Mouse (Mus musculus) urinary bladder, postnatal 36 days (tissue): ENCODE measurements around the gene Aldh1a3.

Experiments
- DNase-seq, 2 experiments: peaks; one replicate each; pipeline ENCODE4 v3.0.0; 2022; ENCODE audit warnings: low spot score in 2 of 2, mixed read lengths in 1 of 2

Gene Aldh1a3

DNA sequence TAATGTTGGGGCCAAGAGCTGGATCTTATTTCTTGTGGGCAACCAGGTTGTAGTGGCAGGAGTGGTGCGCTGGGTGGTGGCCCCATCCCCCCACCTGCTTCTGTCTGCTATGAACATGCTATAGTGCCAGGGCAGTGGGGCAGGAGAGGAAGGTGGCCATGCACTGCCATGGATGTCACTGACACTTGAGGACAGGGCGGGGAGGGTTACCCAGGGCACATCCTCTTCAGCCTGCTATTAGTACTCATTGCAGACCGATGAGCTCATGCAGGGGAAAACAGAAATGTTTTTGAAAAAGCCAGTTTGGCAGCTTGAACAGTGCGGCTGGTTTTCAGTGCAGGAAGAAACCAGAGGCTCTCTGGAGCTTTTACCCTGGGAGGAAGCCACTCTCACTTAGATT is 10.5 kb downstream of the Aldh1a3 start:
- DNase-seq, result no peak

GRCm38 (mm10) chr7:66413093-66413492 is 14.2 kb downstream of the Aldh1a3 start:
- no peak for DNase-seq

DNA sequence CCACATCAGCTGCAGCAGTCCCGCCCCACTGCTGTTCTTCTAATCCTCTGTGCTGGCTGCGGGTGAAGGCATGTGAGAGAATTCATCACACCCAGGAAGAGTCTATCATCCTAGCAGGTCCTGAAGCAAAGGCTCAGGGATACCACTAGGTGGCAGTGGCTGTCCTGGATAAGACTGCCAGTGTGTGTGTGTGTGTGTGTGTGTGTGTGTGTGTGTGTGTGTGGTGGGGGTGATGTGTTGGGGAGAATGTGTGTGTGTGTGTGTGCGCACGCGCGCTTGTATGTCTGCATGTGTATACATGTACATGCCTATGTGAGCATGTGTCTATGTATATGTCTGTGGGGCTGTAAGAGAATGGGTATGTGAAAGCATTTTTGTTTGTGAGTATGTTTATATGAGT is 17.9 kb downstream of the Aldh1a3 start:
- peak in 1 of 2 experiments; percentile 17 for DNase-seq

GRCm38 (mm10) chr7:66406971-66407370 is 20.3 kb downstream of the Aldh1a3 start:
- DNase-seq, result no peak

- DNase-seq, result no peak
These were observed 21.2 kb downstream of the Aldh1a3 start for GRCm38 (mm10) chr7:66405951-66406721.

GRCm38 (mm10) chr7:66405541-66405940 is 21.8 kb downstream of the Aldh1a3 start:
- DNase-seq, result no peak

GRCm38 (mm10) chr7:66404802-66405201 is 22.5 kb downstream of the Aldh1a3 start:
- DNase-seq, result no peak

DNA sequence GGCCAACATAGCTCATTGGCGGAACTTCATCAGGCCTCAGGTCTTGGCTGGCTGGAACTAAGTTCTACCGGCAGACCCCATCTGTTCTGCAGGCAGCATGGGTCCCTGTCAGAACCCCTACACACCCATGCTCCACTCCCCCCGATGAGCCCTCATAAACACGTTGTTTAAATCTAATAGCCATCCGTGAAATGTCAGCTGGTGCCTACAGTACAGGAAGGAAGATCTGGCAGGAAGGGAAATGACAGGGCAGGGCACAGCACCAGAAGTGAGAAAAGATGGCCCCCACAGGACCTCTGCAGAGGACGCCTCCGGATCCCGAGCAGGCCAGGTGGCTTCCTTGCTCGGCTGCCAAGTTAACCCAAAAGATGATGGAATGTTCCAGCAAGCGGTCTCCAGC is 23.2 kb downstream of the Aldh1a3 start:
- no peak for DNase-seq

DNA sequence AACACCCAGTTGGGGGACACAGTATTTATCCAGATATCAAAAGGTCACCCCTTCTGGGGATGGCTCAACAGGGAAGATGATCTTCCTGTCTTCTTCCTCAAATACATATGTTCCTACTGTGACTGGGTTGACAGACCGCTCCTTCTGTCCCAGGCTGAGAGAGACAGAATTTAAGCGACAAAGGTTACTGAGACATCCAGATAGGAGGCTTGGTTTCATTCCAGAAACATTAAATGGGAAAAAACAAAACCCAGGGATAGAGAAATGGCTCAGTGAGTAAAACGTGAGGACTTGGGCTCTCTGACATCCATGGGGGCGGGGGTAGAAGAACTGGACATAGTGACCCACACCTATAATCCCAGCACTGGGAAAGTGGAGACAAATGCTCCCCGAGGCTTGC is 24.4 kb downstream of the Aldh1a3 start:
- no peak for DNase-seq

GRCm38 (mm10) chr7:66401605-66402004 is 25.7 kb downstream of the Aldh1a3 start:
- DNase-seq, result no peak

- no peak for DNase-seq
These were observed 30.0 kb downstream of the Aldh1a3 start for GRCm38 (mm10) chr7:66397288-66397687.

GRCm38 (mm10) chr7:66388621-66389532 is 38.4 kb downstream of the Aldh1a3 start:
- DNase-seq, result peak; percentile 57 to 67

DNA sequence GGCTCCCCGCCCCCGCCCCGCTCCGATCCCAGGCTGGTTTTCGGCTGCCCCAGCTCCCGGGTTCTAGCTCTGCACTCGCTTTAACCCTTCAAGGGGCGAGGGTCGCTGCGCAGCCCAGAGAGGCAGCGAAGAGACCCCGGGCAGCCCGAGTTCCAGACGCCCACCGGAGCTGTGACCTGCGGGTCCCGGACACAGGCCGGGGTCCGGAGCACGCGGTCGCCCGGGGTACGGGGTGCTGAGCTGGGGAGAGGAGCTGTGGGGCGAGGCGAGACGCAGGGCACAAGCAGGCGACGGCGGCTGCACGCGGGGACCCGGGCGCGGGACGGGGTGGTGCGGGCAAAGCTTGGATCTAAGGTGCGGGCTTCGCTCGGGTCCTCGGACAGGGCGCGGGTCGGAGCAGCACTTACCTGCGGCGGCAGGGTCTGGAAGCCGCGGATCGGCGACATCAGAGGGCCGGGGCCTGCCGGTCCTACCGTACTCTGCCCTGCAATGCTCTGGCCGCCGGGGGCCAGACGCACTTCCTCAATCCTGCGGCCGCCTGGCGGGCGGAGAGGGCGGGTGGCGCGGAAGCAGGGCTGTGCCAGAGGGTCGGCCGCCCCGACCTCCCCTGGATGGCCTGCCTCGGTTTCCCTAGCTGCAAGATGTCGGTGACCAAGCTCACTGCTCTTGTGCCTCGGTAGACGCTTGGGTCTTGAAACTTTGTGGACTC is 39.4 kb downstream of the Aldh1a3 start, which contains the start of gene Lrrk1:
TSS of gene Lrrk1 (minus strand) at position 538 of the 709 bp plus-strand sequence.
- DNase-seq, result peak; percentile 48 to 64

DNA sequence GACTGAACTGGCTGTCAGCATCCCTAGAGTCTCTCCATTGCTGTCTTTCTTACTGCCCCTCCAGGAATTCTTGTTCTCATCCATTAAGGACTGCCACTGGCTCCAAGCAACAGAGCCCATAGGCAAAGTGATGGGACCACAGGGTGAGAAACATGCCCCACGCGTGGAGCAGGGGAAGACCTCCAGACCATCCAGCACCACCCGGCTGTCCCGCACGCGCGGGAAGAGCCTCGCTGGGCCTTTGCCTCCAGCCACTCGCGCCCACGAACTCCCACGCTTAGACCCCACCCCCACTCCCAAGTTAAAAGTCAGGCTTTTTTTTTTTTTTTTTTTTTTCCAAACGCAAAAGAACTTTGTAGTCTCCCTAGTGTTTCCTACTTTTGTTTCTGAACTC is 39.9 kb downstream of the Aldh1a3 start:
- no peak for DNase-seq

DNA sequence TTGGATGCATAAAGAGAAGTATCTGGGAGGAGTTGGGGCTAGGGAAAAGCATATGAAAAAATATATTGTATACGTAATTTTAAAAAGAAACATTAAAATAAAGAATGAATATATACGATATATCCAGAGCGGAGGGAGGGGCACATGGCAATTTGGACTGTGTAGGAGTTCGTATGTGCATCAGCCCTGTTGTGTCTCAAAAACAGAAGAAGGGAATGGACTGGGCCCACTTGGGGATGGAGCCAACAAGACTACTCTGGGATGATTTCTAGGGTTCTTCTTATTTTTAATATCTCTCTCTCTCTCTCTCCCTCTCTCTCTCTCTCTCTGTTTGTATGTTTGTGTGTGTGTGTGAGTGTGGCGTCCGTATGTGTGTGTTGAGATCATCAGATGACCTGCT is 40.9 kb downstream of the Aldh1a3 start:
- no peak for DNase-seq

GRCm38 (mm10) chr7:66385826-66386225 is 41.5 kb downstream of the Aldh1a3 start:
- DNase-seq, result no peak

DNA sequence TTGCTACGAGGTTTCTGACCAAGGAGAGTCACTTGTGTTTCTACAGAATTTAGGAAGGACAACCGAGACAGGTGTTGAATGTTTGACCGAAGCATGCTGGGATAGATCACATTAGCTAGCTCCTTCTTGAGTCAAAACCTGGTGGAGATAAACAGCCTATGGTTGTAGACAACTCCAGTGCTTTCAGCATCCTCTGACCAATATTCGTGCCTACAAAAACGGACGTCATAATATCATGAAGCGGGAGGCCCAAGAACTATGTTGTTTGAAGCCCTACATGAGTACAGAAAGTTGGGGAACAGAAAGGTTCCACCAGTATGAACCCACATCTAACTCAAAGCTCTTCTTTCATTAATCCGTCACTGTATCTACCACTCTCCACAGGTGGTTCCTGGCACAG is 42.4 kb downstream of the Aldh1a3 start:
- DNase-seq, result no peak

GRCm38 (mm10) chr7:66384213-66384612 is 43.1 kb downstream of the Aldh1a3 start:
- DNase-seq, result no peak

- DNase-seq, result no peak
These were observed 50.8 kb downstream of the Aldh1a3 start for GRCm38 (mm10) chr7:66376560-66376959.

DNA sequence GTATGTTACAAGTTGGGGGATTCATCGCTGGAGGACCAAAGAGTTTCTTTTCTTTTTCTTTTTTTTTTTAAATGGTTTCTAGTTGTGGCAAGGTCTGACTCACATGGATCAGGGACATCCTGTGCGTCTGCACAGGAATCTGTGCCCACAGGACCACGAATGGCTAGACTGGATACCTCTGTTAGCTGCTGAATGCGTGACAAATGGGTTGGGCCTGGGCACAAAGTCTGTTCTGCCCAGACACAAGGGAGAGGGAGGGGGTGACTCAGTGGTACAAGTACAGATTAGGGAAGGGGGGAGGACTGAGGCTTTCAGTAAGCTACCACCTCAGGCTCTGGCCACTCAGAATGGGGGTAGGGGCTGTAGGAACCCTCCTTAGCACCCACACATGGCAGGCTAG is 51.6 kb downstream of the Aldh1a3 start:
- DNase-seq, result no peak

DNA sequence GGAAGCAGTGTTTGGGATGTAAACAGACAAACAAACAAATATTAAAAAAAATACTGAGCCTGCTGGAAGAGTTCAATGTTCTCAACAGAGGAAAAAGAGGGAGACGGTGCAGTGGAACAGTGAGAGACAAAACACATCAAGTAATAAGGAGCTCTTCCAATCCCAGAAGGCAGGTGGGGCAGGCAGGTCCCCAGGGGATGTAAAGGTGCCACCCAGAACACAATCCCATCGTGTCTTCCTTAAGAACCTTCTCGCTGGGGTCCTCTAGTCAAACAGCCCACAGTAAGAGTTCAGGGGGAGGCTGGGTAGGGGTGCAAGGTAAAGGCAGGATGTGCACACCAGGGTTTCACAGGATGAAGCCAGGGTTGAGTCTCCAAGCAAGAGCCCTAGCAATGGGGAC is 53.9 kb downstream of the Aldh1a3 start:
- no peak for DNase-seq

GRCm38 (mm10) chr7:66370970-66371369 is 56.3 kb downstream of the Aldh1a3 start:
- DNase-seq, result no peak
